Mouse (Mus musculus): Measurements from ENCODE around the gene Rpl29. TPM values are rescaled to one million over a fixed set of nuclear protein-coding genes. Genes with fewer than 3 reads are reported as not detected.
A peak's percentile ranks its signal among the peaks of the same experiment; 100 is the strongest.

Rpl29 gene
- polyA plus RNA-seq, 1 experiment from 2014 or later, result 1,075 TPM

GRCm38 (mm10) chr9:106461026-106461415 lies 31.8 kb downstream of the Rpl29 start:
- ATAC-seq (ENCODE audit: insufficient number of reproducible peaks, low FRiP score, low TSS enrichment, low read depth) (no peak), DNase-seq (ENCODE audit: low spot score) (no peak)
- no peak overlapping the region for H3K4me2 ChIP-seq (ENCODE audit: low read depth, severe bottlenecking)
- H3K4me1 ChIP-seq (ENCODE audit: control insufficient read depth, insufficient read depth, low read length), result peaks cover 35% of the 10 kb centered on the region
- no peaks in the 10 kb centered on the region for H3K27me3 ChIP-seq (ENCODE audit: control insufficient read depth, insufficient read depth, low read length)
- 95% methylated on average over 9 of the region's 9 CpGs for WGBS
- peaks cover 10% of the 10 kb centered on the region for H3K36me3 ChIP-seq (ENCODE audit: control insufficient read depth, insufficient read depth, low read length)
- H3K9me3 ChIP-seq (ENCODE audit: control insufficient read depth, low read length), result no peaks in the 10 kb centered on the region
- H3K4me3 ChIP-seq (ENCODE audit: low read depth, low read length), result no peak overlapping the region
- H3K9ac ChIP-seq (ENCODE audit: low read length), result no peak overlapping the region
- H3K27ac ChIP-seq (replicated peaks; ENCODE audit: low read depth, low read length), result no peak overlapping the region

GRCm38 (mm10) chr9:106461641-106462429 lies 32.6 kb downstream of the Rpl29 start:
- Histone ChIP-seq H3K36me3 (ENCODE audit: control insufficient read depth, insufficient read depth, low read length) (peaks cover 10% of the 10 kb centered on the region), H3K4me1 (ENCODE audit: control insufficient read depth, insufficient read depth, low read length) (peaks cover 27% of the 10 kb centered on the region), H3K4me3 (ENCODE audit: low read depth, low read length) (no peak overlapping the region), H3K27me3 (ENCODE audit: control insufficient read depth, insufficient read depth, low read length) (no peaks in the 10 kb centered on the region), H3K4me2 (ENCODE audit: low read depth, severe bottlenecking) (no peak overlapping the region), H3K9me3 (ENCODE audit: control insufficient read depth, low read length) (no peaks in the 10 kb centered on the region), H3K9ac (ENCODE audit: low read length) (no peak overlapping the region), H3K27ac (replicated peaks; ENCODE audit: low read depth, low read length) (no peak overlapping the region)
- ATAC-seq (ENCODE audit: insufficient number of reproducible peaks, low FRiP score, low TSS enrichment, low read depth) (no peak), DNase-seq (ENCODE audit: low spot score) (no peak)
- 83% methylated on average over 16 of the region's 16 CpGs for WGBS

GRCm38 (mm10) chr9:106462430-106462800 lies 33.2 kb downstream of the Rpl29 start:
- Histone ChIP-seq H3K36me3 (ENCODE audit: control insufficient read depth, insufficient read depth, low read length) (peaks cover 10% of the 10 kb centered on the region), H3K9me3 (ENCODE audit: control insufficient read depth, low read length) (no peaks in the 10 kb centered on the region), H3K4me1 (ENCODE audit: control insufficient read depth, insufficient read depth, low read length) (peaks cover 21% of the 10 kb centered on the region), H3K4me3 (ENCODE audit: low read depth, low read length) (no peak overlapping the region), H3K27me3 (ENCODE audit: control insufficient read depth, insufficient read depth, low read length) (no peaks in the 10 kb centered on the region), H3K27ac (replicated peaks; ENCODE audit: low read depth, low read length) (no peak overlapping the region), H3K9ac (ENCODE audit: low read length) (no peak overlapping the region), H3K4me2 (ENCODE audit: low read depth, severe bottlenecking) (no peak overlapping the region)
- DNase-seq (ENCODE audit: low spot score) (no peak), ATAC-seq (ENCODE audit: insufficient number of reproducible peaks, low FRiP score, low TSS enrichment, low read depth) (no peak)
- whole genome bisulfite sequencing, result 87% methylated on average over 12 of the region's 12 CpGs

GRCm38 (mm10) chr9:106463122-106464063 lies 34.1 kb downstream of the Rpl29 start:
- Histone ChIP-seq H3K27me3 (ENCODE audit: control insufficient read depth, insufficient read depth, low read length) (no peaks in the 10 kb centered on the region), H3K36me3 (ENCODE audit: control insufficient read depth, insufficient read depth, low read length) (peaks cover 10% of the 10 kb centered on the region), H3K4me1 (ENCODE audit: control insufficient read depth, insufficient read depth, low read length) (peaks cover 14% of the 10 kb centered on the region), H3K9me3 (ENCODE audit: control insufficient read depth, low read length) (no peaks in the 10 kb centered on the region), H3K4me3 (ENCODE audit: low read depth, low read length) (no peak overlapping the region), H3K4me2 (ENCODE audit: low read depth, severe bottlenecking) (no peak overlapping the region), H3K27ac (replicated peaks; ENCODE audit: low read depth, low read length) (no peak overlapping the region), H3K9ac (ENCODE audit: low read length) (peak overlapping the region; percentile 9; the same call in 1 of the 2 replicates)
- no peak for ATAC-seq (ENCODE audit: insufficient number of reproducible peaks, low FRiP score, low TSS enrichment, low read depth)
- DNase-seq (ENCODE audit: low spot score), result no peak
- 82% methylated on average over 21 of the region's 21 CpGs for WGBS

GRCm38 (mm10) chr9:106464751-106465541 lies 35.7 kb downstream of the Rpl29 start:
- ATAC-seq (ENCODE audit: insufficient number of reproducible peaks, low FRiP score, low TSS enrichment, low read depth), result peak; percentile 63
- H3K9ac ChIP-seq (ENCODE audit: low read length), result peak overlapping the region; percentile 83
- H3K4me3 ChIP-seq (ENCODE audit: low read depth, low read length), result peak overlapping the region; percentile 49
- peak overlapping the region; percentile 98 for H3K4me2 ChIP-seq (ENCODE audit: low read depth, severe bottlenecking)
- no peaks in the 10 kb centered on the region for H3K9me3 ChIP-seq (ENCODE audit: control insufficient read depth, low read length)
- H3K27me3 ChIP-seq (ENCODE audit: control insufficient read depth, insufficient read depth, low read length), result no peaks in the 10 kb centered on the region
- peaks cover 10% of the 10 kb centered on the region for H3K36me3 ChIP-seq (ENCODE audit: control insufficient read depth, insufficient read depth, low read length)
- 1% methylated on average over 90 of the region's 99 CpGs for WGBS
- peak; percentile 77 for DNase-seq (ENCODE audit: low spot score)
- H3K27ac ChIP-seq (replicated peaks; ENCODE audit: low read depth, low read length), result peak overlapping the region; percentile 51; the same call in 1 of the 2 replicates
- H3K4me1 ChIP-seq (ENCODE audit: control insufficient read depth, insufficient read depth, low read length), result peaks cover 13% of the 10 kb centered on the region

GRCm38 (mm10) chr9:106465571-106466200 lies 36.4 kb downstream of the Rpl29 start, which contains the start of gene Gpr62:
Gpr62 (minus strand) TSS chr9:106465938.
- Histone ChIP-seq H3K4me3 (ENCODE audit: low read depth, low read length) (peak within 1 kb of the TSS; percentile 49), H3K27ac (replicated peaks; ENCODE audit: low read depth, low read length) (peak within 1 kb of the TSS; percentile 51; the same call in 1 of the 2 replicates), H3K9me3 (ENCODE audit: control insufficient read depth, low read length) (no peaks in the 10 kb centered on the region), H3K36me3 (ENCODE audit: control insufficient read depth, insufficient read depth, low read length) (peaks cover 8% of the 10 kb centered on the region), H3K4me1 (ENCODE audit: control insufficient read depth, insufficient read depth, low read length) (peaks cover 11% of the 10 kb centered on the region; the same call in 1 of the 2 replicates), H3K27me3 (ENCODE audit: control insufficient read depth, insufficient read depth, low read length) (no peaks in the 10 kb centered on the region), H3K9ac (ENCODE audit: low read length) (peak within 1 kb of the TSS; percentile 83), H3K4me2 (ENCODE audit: low read depth, severe bottlenecking) (peak within 1 kb of the TSS; percentile 98)
- DNase-seq (ENCODE audit: low spot score) (no peak), ATAC-seq (ENCODE audit: insufficient number of reproducible peaks, low FRiP score, low TSS enrichment, low read depth) (0 out of 2 replicates have a peak, but pooled peaks have one; percentile 5)
- WGBS, result 29% methylated on average over 26 of the region's 26 CpGs

GRCm38 (mm10) chr9:106466721-106467120 lies 37.5 kb downstream of the Rpl29 start:
- Histone ChIP-seq H3K9me3 (ENCODE audit: control insufficient read depth, low read length) (no peaks in the 10 kb centered on the region), H3K4me1 (ENCODE audit: control insufficient read depth, insufficient read depth, low read length) (peaks cover 11% of the 10 kb centered on the region; the same call in 1 of the 2 replicates), H3K4me2 (ENCODE audit: low read depth, severe bottlenecking) (no peak overlapping the region), H3K27me3 (ENCODE audit: control insufficient read depth, insufficient read depth, low read length) (no peaks in the 10 kb centered on the region), H3K4me3 (ENCODE audit: low read depth, low read length) (no peak overlapping the region), H3K9ac (ENCODE audit: low read length) (no peak overlapping the region), H3K27ac (replicated peaks; ENCODE audit: low read depth, low read length) (no peak overlapping the region), H3K36me3 (ENCODE audit: control insufficient read depth, insufficient read depth, low read length) (peaks cover 7% of the 10 kb centered on the region)
- ATAC-seq (ENCODE audit: insufficient number of reproducible peaks, low FRiP score, low TSS enrichment, low read depth), result no peak
- 90% methylated on average over 6 of the region's 6 CpGs for WGBS
- no peak for DNase-seq (ENCODE audit: low spot score)
